Mouse (Mus musculus) embryonic fibroblast, embryonic 13.5 days (primary cell): ENCODE measurements around the gene S100a7a.

Experiments used
- CTCF ChIP-seq: IDR thresholded peaks from 2 replicates; pipeline ENCODE4 v1.5.1; 2011; ENCODE audit warnings: mild to moderate bottlenecking, control low read depth, low read length, moderate library complexity, borderline replicate concordance; ENCODE audit not compliant: insufficient read depth
- POLR2A ChIP-seq: IDR thresholded peaks from 2 replicates; pipeline ENCODE4 v1.6.1; 2011; ENCODE audit warnings: low read depth, mild to moderate bottlenecking, control low read depth, low read length, moderate library complexity

- TF ChIP-seq POLR2A, result peak; percentile 80
- no peak for TF ChIP-seq CTCF
These were observed 41.8 kb upstream of the S100a7a start for GRCm38 (mm10) chr3:90612061-90612460.
